Mouse (Mus musculus): Measurements from ENCODE around the gene Eif4e. TPM values are rescaled to one million over a fixed set of nuclear protein-coding genes. Genes with fewer than 3 reads are reported as not detected.

The Eif4e gene
- total and polyA plus RNA-seq, 2 experiments: 12.8 to 18.2 TPM

GRCm38 (mm10) chr3:138593131-138593530 lies 67.2 kb downstream of the Eif4e start:
- no peak overlapping the region for H3K27ac ChIP-seq (replicated peaks; ENCODE audit: insufficient read depth, low read depth, low read length)
- 74% methylated on average over 8 of the region's 8 CpGs for WGBS
- H3K9ac ChIP-seq (ENCODE audit: low read depth, low read length): no peak overlapping the region
- no peaks in the 10 kb centered on the region for H3K27me3 ChIP-seq (ENCODE audit: control insufficient read depth, insufficient read depth, low read length)
- TF ChIP-seq CTCF (IDR thresholded peaks at IDR 0.05; ENCODE audit: low read depth, low read length): no peak
- no peak for TF ChIP-seq POLR2A (IDR thresholded peaks at IDR 0.05; ENCODE audit: extremely low read depth, insufficient read depth, low read length)
- H3K36me3 ChIP-seq (ENCODE audit: control insufficient read depth, insufficient read depth, low read length): no peaks in the 10 kb centered on the region
- H3K79me2 ChIP-seq (ENCODE audit: control insufficient read depth, insufficient read depth, low read length): no peaks in the 10 kb centered on the region
- H3K4me1 ChIP-seq (ENCODE audit: control insufficient read depth, insufficient read depth, low read length): no peaks in the 10 kb centered on the region
- H3K4me3 ChIP-seq (ENCODE audit: insufficient read depth, low read depth, low read length): no peak overlapping the region
- DNase-seq (ENCODE audit: extremely low read depth, low read depth, low spot score): no peak

- WGBS: 85% methylated on average over 7 of the region's 7 CpGs
- H3K9ac ChIP-seq (ENCODE audit: low read depth, low read length): no peak overlapping the region
- no peaks in the 10 kb centered on the region for H3K4me1 ChIP-seq (ENCODE audit: control insufficient read depth, insufficient read depth, low read length)
- H3K36me3 ChIP-seq (ENCODE audit: control insufficient read depth, insufficient read depth, low read length): no peaks in the 10 kb centered on the region
- no peak overlapping the region for H3K4me3 ChIP-seq (ENCODE audit: insufficient read depth, low read depth, low read length)
- no peak for DNase-seq (ENCODE audit: extremely low read depth, low read depth, low spot score)
- no peaks in the 10 kb centered on the region for H3K79me2 ChIP-seq (ENCODE audit: control insufficient read depth, insufficient read depth, low read length)
- no peaks in the 10 kb centered on the region for H3K27me3 ChIP-seq (ENCODE audit: control insufficient read depth, insufficient read depth, low read length)
- H3K27ac ChIP-seq (replicated peaks; ENCODE audit: insufficient read depth, low read depth, low read length): no peak overlapping the region
- TF ChIP-seq CTCF (IDR thresholded peaks at IDR 0.05; ENCODE audit: low read depth, low read length) (no peak), POLR2A (IDR thresholded peaks at IDR 0.05; ENCODE audit: extremely low read depth, insufficient read depth, low read length) (no peak)
Measured at GRCm38 (mm10) chr3:138593911-138594310, 67.9 kb downstream of the Eif4e start.

- Histone ChIP-seq H3K4me3 (ENCODE audit: insufficient read depth, low read depth, low read length) (no peak overlapping the region), H3K27me3 (ENCODE audit: control insufficient read depth, insufficient read depth, low read length) (no peaks in the 10 kb centered on the region), H3K9ac (ENCODE audit: low read depth, low read length) (no peak overlapping the region), H3K4me1 (ENCODE audit: control insufficient read depth, insufficient read depth, low read length) (no peaks in the 10 kb centered on the region), H3K27ac (replicated peaks; ENCODE audit: insufficient read depth, low read depth, low read length) (no peak overlapping the region), H3K79me2 (ENCODE audit: control insufficient read depth, insufficient read depth, low read length) (no peaks in the 10 kb centered on the region), H3K36me3 (ENCODE audit: control insufficient read depth, insufficient read depth, low read length) (no peaks in the 10 kb centered on the region)
- DNase-seq (ENCODE audit: extremely low read depth, low read depth, low spot score): no peak
- WGBS: 69% methylated on average over 4 of the region's 4 CpGs
- TF ChIP-seq POLR2A (IDR thresholded peaks at IDR 0.05; ENCODE audit: extremely low read depth, insufficient read depth, low read length) (no peak), CTCF (IDR thresholded peaks at IDR 0.05; ENCODE audit: low read depth, low read length) (no peak)
Measured at GRCm38 (mm10) chr3:138601076-138601475, 75.1 kb downstream of the Eif4e start.

- Histone ChIP-seq H3K79me2 (ENCODE audit: control insufficient read depth, insufficient read depth, low read length) (no peaks in the 10 kb centered on the region), H3K9ac (ENCODE audit: low read depth, low read length) (no peak overlapping the region), H3K27me3 (ENCODE audit: control insufficient read depth, insufficient read depth, low read length) (no peaks in the 10 kb centered on the region), H3K4me3 (ENCODE audit: insufficient read depth, low read depth, low read length) (no peak overlapping the region), H3K27ac (replicated peaks; ENCODE audit: insufficient read depth, low read depth, low read length) (no peak overlapping the region), H3K4me1 (ENCODE audit: control insufficient read depth, insufficient read depth, low read length) (no peaks in the 10 kb centered on the region), H3K36me3 (ENCODE audit: control insufficient read depth, insufficient read depth, low read length) (no peaks in the 10 kb centered on the region)
- no peak for DNase-seq (ENCODE audit: extremely low read depth, low read depth, low spot score)
- 47% methylated on average over 8 of the region's 8 CpGs for WGBS
- TF ChIP-seq CTCF (IDR thresholded peaks at IDR 0.05; ENCODE audit: low read depth, low read length): no peak
- no peak for TF ChIP-seq POLR2A (IDR thresholded peaks at IDR 0.05; ENCODE audit: extremely low read depth, insufficient read depth, low read length)
Measured at GRCm38 (mm10) chr3:138605132-138605531, 79.2 kb downstream of the Eif4e start.

- TF ChIP-seq CTCF (IDR thresholded peaks at IDR 0.05; ENCODE audit: low read depth, low read length): no peak
- no peak for TF ChIP-seq POLR2A (IDR thresholded peaks at IDR 0.05; ENCODE audit: extremely low read depth, insufficient read depth, low read length)
- DNase-seq (ENCODE audit: extremely low read depth, low read depth, low spot score): no peak
- Histone ChIP-seq H3K9ac (ENCODE audit: low read depth, low read length) (no peak overlapping the region), H3K27ac (replicated peaks; ENCODE audit: insufficient read depth, low read depth, low read length) (no peak overlapping the region), H3K27me3 (ENCODE audit: control insufficient read depth, insufficient read depth, low read length) (no peaks in the 10 kb centered on the region), H3K4me1 (ENCODE audit: control insufficient read depth, insufficient read depth, low read length) (no peaks in the 10 kb centered on the region), H3K79me2 (ENCODE audit: control insufficient read depth, insufficient read depth, low read length) (no peaks in the 10 kb centered on the region), H3K36me3 (ENCODE audit: control insufficient read depth, insufficient read depth, low read length) (no peaks in the 10 kb centered on the region), H3K4me3 (ENCODE audit: insufficient read depth, low read depth, low read length) (no peak overlapping the region)
- 71% methylated on average over 5 of the region's 5 CpGs for WGBS
Measured at GRCm38 (mm10) chr3:138608665-138609064, 82.7 kb downstream of the Eif4e start.

Other genes with a start within 250 kb of the Eif4e start
- not detected in 2 replicates for gene Adh6a, start 212.9 kb upstream of the Eif4e start, total RNA-seq (2014; rRNA removed)
- not detected in 2 replicates for gene Adh6a, start 212.9 kb upstream of the Eif4e start, polyA plus RNA-seq (2012; rRNA removed)
- gene Adh6b, start 184.4 kb upstream of the Eif4e start, total RNA-seq (2014; rRNA removed): 0.07 TPM in 1 of 2 replicates, not detected in the other
- 0.06 TPM in 2 replicates for gene Adh6b, start 184.4 kb upstream of the Eif4e start, polyA plus RNA-seq (2012; rRNA removed)
- 198 and 305 TPM in 2 replicates for gene Adh4, start 110.7 kb upstream of the Eif4e start, total RNA-seq (2014; rRNA removed)
- gene Adh4, start 110.7 kb upstream of the Eif4e start, polyA plus RNA-seq (2012; rRNA removed): 74.6 and 79.5 TPM in 2 replicates
- 435 and 567 TPM in 2 replicates for gene Adh5, start 83.1 kb upstream of the Eif4e start, total RNA-seq (2014; rRNA removed)
- 144 and 156 TPM in 2 replicates for gene Adh5, start 83.1 kb upstream of the Eif4e start, polyA plus RNA-seq (2012; rRNA removed)
- gene Metap1, start 36.7 kb upstream of the Eif4e start, total RNA-seq (2014; rRNA removed): 31.4 and 32.5 TPM in 2 replicates
- 11.7 and 12.5 TPM in 2 replicates for gene Metap1, start 36.7 kb upstream of the Eif4e start, polyA plus RNA-seq (2012; rRNA removed)
- gene Tspan5, start 216.0 kb downstream of the Eif4e start, total RNA-seq (2014; rRNA removed): 0.65 and 0.94 TPM in 2 replicates
- 0.42 and 0.48 TPM in 2 replicates for gene Tspan5, start 216.0 kb downstream of the Eif4e start, polyA plus RNA-seq (2012; rRNA removed)

Data from liver, adult 2 months (tissue).